Mouse (Mus musculus) bone marrow, adult 2 months (tissue): ENCODE measurements around the gene Vps8. TPM values are rescaled to one million over a fixed set of nuclear protein-coding genes. Genes with fewer than 3 reads are reported as not detected.

ENCODE experiments used
- H3K27ac ChIP-seq: fragments of 200-500 bp; 2 replicates; pipeline ENCODE4 v1.5.1; 2012; ENCODE audit warnings: low read depth, mild to moderate bottlenecking, control low read depth, inconsistent platforms, low read length; ENCODE audit not compliant: control insufficient read depth, poor library complexity, insufficient read depth
- H3K4me1 ChIP-seq: fragments of 200-500 bp; 2 replicates; pipeline ENCODE4 v1.6.1; 2011; ENCODE audit warnings: low read length; ENCODE audit not compliant: control insufficient read depth, insufficient read depth
- H3K4me3 ChIP-seq: fragments of 200-500 bp; replicated peaks from 2 replicates; pipeline ENCODE3; 2011; ENCODE audit warnings: mild to moderate bottlenecking, low read depth, low read length, control low read depth; ENCODE audit not compliant: control insufficient read depth
- CTCF ChIP-seq: fragments of 200-500 bp; IDR thresholded peaks from 2 replicates; pipeline ENCODE4 v1.5.1; 2011; ENCODE audit warnings: low read length, control low read depth; ENCODE audit not compliant: control insufficient read depth, insufficient read depth
- POLR2A ChIP-seq: fragments of 200-500 bp; IDR thresholded peaks from 2 replicates; pipeline ENCODE4 v1.6.1; 2011; ENCODE audit warnings: low read depth, mild to moderate bottlenecking, control low read depth, low read length, borderline replicate concordance; ENCODE audit not compliant: control insufficient read depth
- WGBS: fragments of 180-500 bp; shearing (Covaris S2); methylation state at CpG from one replicate; pipeline ENCODE4 v1.1.7; 2018; 5-methylcytosine and 5-hydroxymethylcytosine counted together
- polyA plus RNA-seq: library from polyadenylated mRNA; stranded (reverse); fragments of >200 nt; gene quantifications from 2 replicates; pipeline ENCODE4 v1.2.4, GENCODE M21; 2011; ENCODE audit warnings: low replicate concordance; ENCODE audit not compliant: missing spikeins, insufficient read depth, insufficient read length

The Vps8 gene
- polyA plus RNA-seq, 1 experiment: 14.1 TPM

DNA sequence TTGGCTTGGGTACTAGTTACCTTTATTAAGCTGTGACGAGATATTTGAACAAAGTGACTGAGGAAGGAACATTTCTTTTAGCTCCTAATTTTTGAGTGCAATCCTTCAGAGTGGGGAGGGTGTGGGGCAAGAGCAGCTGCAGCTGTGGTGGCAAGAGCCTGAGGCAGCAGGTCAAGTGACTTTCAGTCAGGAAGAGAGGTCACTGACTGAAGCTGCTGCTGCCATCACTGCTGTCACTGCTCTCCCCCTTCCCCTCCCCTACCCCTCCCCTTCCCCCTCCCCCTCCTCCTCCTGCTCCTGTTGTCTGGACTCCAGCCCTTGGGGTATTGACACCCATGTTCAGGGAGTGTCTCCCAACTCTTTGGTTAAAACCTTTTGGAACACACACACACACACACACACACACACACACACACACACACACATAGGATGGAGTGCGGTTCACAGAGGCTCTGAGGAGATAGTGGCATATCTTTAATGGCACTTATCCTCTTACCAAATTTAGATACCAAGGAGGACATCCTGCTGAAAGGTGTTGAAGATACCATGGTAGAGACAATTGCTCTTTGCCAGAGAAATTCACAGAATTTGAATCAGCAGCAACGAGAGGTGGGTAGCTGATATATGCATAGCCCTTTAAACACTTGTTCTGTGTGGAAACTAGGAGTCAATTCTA lies 139.8 kb downstream of the Vps8 start:
- no peak for TF ChIP-seq POLR2A
- no peak for TF ChIP-seq CTCF
- WGBS: 72% methylated on average over 3 of the region's 3 CpGs
- H3K4me3 ChIP-seq: no peak overlapping the region
- no peak overlapping the region for H3K27ac ChIP-seq
- H3K4me1 ChIP-seq: no peaks in the 10 kb centered on the region

DNA sequence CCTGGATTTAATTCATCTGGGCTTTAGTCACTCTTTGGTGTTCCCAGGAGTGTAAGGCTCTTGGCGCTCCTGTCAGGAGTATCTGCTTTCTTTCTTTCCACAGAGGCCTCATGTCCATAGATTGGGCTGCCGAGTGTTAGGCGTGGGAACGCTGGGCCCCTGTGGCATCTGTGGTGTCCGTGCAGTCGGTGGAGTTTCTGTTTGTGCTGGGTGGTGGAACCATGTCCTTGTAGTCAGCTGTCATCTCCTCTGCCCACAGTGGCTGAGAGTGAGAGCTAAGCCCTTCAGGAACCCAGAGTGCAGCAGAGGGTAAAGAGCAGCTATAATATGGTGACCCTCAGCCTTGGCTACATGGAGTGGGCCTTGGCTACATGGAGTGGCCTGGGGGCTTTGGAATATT lies 140.4 kb downstream of the Vps8 start:
- H3K4me1 ChIP-seq: no peaks in the 10 kb centered on the region; the same call in 1 of the 2 replicates
- no peak overlapping the region for H3K4me3 ChIP-seq
- TF ChIP-seq POLR2A: no peak
- no peak for TF ChIP-seq CTCF
- WGBS: 86% methylated on average over 6 of the region's 6 CpGs
- no peak overlapping the region; the same call in 1 of the 2 replicates for H3K27ac ChIP-seq

DNA sequence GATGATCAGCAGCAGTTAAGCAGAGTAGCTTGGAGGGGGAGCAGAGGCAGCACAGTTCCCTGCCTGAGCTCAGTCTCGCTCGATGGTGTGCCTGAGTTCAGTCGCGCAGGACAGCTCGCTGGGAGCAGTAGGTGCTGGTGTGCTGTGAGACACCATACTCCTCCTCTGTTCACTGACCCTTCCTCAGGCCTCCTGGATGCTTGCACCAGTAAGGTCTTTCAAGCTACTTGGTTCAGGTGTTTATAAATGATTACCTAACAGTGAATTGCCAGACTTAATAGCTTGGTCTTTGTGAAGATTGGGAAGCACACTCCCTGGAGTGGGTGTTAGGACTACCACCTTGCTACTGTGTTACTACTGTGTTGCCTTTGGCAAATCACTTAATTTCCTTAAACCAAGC lies 144.2 kb downstream of the Vps8 start:
- Histone ChIP-seq H3K27ac (no peak overlapping the region), H3K4me1 (no peaks in the 10 kb centered on the region; the same call in 1 of the 2 replicates), H3K4me3 (no peak overlapping the region)
- 89% methylated on average over 5 of the region's 5 CpGs for WGBS
- TF ChIP-seq POLR2A (no peak), CTCF (no peak)

DNA sequence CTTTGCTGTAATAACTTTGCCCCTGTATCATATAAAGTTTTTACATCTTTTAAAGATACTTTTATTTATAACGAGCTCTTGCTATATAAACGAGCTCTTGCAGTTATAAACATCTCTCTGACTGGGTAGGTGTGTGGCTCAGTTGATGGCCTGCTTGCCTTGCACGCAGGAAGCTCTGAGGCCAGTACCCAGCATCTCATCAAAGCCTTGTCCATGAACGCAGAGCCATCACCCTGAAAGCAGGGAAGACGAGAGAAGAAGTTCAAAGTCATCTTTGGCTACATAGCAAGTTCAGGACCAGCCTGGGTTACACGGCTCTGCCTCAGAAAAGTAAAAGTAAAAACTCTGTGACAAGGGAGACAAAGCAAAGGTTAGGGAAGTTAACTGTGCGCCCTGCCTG lies 147.0 kb downstream of the Vps8 start:
- Histone ChIP-seq H3K4me3 (no peak overlapping the region), H3K4me1 (no peaks in the 10 kb centered on the region; the same call in 1 of the 2 replicates), H3K27ac (no peak overlapping the region)
- 81% methylated on average over 7 of the region's 7 CpGs for WGBS
- TF ChIP-seq POLR2A (no peak), CTCF (no peak)

DNA sequence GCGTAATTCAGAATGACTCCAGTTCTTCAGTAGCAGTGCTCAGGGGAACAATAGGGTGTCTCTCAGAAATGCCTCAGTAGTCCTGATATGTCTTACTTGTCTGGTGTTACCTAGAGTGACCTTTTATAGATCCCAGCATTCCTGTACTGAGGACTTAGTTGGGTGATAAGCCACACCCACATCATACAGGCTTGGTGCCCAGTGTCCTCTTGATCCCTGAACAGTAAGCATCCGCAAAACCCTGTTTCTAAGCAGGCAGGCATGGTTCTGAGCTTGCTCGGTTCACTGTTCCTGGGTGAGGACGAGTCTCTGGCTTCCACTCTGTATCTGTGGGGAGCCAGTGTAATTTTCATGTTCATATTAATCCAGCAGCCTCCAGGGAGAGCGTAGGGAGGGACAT lies 147.9 kb downstream of the Vps8 start:
- Histone ChIP-seq H3K4me1 (no peaks in the 10 kb centered on the region; the same call in 1 of the 2 replicates), H3K27ac (no peak overlapping the region)
- WGBS: 89% methylated on average over 5 of the region's 5 CpGs

DNA sequence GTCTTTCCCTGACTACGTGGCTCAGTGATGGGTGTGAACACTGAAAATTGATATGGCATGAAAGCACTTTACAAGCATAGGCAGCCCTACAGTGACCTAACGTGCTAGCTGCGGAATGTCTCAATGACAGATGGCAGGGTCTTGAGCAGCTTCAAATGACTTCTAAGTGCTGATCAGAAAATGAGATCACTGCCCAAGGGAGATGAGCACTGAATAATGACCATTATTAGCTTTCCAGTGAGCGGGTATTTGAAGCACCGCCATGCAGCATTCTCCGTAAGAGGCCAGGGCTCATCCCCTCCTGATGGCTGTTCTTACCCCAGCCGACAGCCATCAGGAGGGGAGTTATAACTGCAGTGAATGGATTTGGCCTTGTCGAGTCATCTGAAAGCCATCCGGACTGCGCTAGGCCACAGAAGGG lies 153.1 kb downstream of the Vps8 start:
- H3K4me3 ChIP-seq: no peak overlapping the region
- WGBS: 92% methylated on average over 10 of the region's 10 CpGs
- TF ChIP-seq CTCF: no peak
- TF ChIP-seq POLR2A: no peak
- H3K4me1 ChIP-seq: no peaks in the 10 kb centered on the region
- no peak overlapping the region for H3K27ac ChIP-seq

More for the DNA sequence above, 147.9 kb downstream of the Vps8 start:
- no peak overlapping the region for H3K4me3 ChIP-seq
- TF ChIP-seq POLR2A (no peak), CTCF (no peak)

DNA sequence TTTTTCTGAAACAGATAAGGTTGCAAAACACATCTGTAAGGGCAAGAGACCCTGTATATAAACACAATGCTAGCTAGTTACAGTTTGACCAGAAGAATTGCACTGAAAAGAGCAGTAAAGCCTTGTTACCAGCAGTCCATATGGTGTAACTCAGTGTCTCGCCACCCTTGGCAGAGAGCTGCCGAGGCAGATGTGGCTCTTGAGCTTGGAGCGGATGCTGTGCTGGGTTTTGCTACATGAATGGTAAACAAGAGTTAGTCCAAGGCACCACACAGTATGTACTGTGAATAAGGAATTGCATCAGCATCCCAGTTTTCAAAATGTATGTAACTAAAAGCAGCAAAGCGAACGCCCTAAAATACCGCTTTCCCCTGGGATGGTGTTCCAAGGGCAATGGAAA lies 166.2 kb downstream of the Vps8 start:
- Histone ChIP-seq H3K27ac (no peak overlapping the region; the same call in 1 of the 2 replicates), H3K4me1 (no peaks in the 10 kb centered on the region; the same call in 1 of the 2 replicates), H3K4me3 (no peak overlapping the region)
- TF ChIP-seq CTCF (no peak), POLR2A (no peak)
- WGBS: 91% methylated on average over 6 of the region's 6 CpGs

DNA sequence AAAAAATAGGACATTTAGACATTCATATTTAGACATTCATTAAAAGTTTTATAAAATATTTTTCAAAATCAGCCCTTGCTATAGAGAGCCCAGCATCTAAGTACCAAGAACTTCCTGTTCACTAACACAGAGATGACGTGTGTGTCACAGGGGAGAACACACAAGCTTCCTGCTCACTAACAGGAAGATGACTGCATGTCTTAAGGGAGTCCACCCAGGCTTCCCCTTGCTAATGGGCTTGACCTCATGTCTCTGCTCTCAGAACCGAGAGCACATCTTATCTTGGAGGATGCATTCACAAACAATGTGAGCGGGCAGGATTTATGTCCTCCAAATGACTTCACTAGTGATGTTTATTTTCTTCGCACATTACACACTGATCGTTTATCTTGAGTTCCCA lies 167.9 kb downstream of the Vps8 start:
- Histone ChIP-seq H3K27ac (no peak overlapping the region), H3K4me1 (no peaks in the 10 kb centered on the region; the same call in 1 of the 2 replicates), H3K4me3 (no peak overlapping the region)
- 47% methylated on average over 5 of the region's 5 CpGs for WGBS
- TF ChIP-seq CTCF (no peak), POLR2A (no peak)
